Mouse (Mus musculus) lung, postnatal 0 days (tissue): ENCODE data around the gene Hhat.

Experiments
- CTCF ChIP-seq: IDR thresholded peaks from 2 replicates; pipeline ENCODE4 v1.5.1; 2016; ENCODE audit warnings: antibody characterized with exemption, mild to moderate bottlenecking
- EP300 ChIP-seq: IDR thresholded peaks from 2 replicates; pipeline ENCODE4 v1.6.1; 2016; ENCODE audit warnings: antibody characterized with exemption, mild to moderate bottlenecking, control low read depth

GRCm38 (mm10) chr1:192798212-192799164 lies 27.5 kb upstream of the Hhat start:
- no peak for TF ChIP-seq CTCF
- no peak for TF ChIP-seq EP300
